Mouse (Mus musculus) olfactory bulb, adult 2 months (tissue): ENCODE data around the gene Mrpl21.

ENCODE experiments used
- CTCF ChIP-seq: fragments of 200-500 bp; IDR thresholded peaks from 2 replicates; pipeline ENCODE4 v1.5.1; 2012; ENCODE audit warnings: low read depth, mild to moderate bottlenecking, low read length, moderate library complexity; ENCODE audit not compliant: insufficient read depth
- POLR2A ChIP-seq: fragments of 200-500 bp; IDR thresholded peaks from 2 replicates; pipeline ENCODE4 v1.6.1; 2012; ENCODE audit warnings: mild to moderate bottlenecking, low read depth, low read length, moderate library complexity; ENCODE audit not compliant: insufficient read depth

DNA sequence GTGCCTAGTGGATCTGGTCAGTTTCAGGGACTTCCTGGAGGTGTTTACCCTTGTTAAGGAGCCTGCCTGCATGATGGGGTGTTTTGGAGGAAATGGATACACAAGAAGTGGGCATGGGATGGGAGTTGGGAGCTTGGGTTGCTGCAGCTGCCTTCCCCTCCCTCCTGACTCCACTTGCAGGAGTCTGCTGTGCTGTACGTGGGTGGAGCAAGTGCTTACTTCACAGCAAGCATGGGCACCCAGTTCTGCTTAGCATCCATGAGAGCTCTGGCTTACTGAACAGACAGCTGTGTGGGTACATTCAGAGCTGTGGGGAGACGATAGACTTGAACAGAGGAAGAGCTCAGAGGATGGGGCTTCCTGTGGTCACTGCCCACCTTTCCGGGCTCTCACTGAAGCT, 58.3 kb downstream of the Mrpl21 start:
- no peak for TF ChIP-seq POLR2A
- no peak for TF ChIP-seq CTCF
